Mouse (Mus musculus) ES-E14 (cell line): Measurements from ENCODE around the gene Slc27a3.

Source experiments
- CHD2 ChIP-seq: IDR thresholded peaks from 2 replicates; pipeline ENCODE4 v1.6.1; 2014; ENCODE audit warnings: mild to moderate bottlenecking, low read depth, low read length, inconsistent platforms
- HCFC1 ChIP-seq: IDR thresholded peaks from 2 replicates; pipeline ENCODE4 v1.6.1; 2012; ENCODE audit warnings: low read length, inconsistent platforms, borderline replicate concordance; ENCODE audit not compliant: insufficient read depth
- MAFK ChIP-seq: IDR thresholded peaks from 2 replicates; pipeline ENCODE4 v1.6.1; 2014; ENCODE audit warnings: mild to moderate bottlenecking, low read depth, low read length, inconsistent platforms; ENCODE audit not compliant: insufficient read depth
- ZC3H11A ChIP-seq: IDR thresholded peaks from 2 replicates; pipeline ENCODE4 v1.6.1; 2012; ENCODE audit warnings: low read depth, mild to moderate bottlenecking, inconsistent platforms, low read length, borderline replicate concordance
- ZNF384 ChIP-seq: IDR thresholded peaks from 2 replicates; pipeline ENCODE4 v1.6.1; 2012; ENCODE audit warnings: low read depth, low read length, inconsistent platforms

- TF ChIP-seq CHD2: no peak
- no peak for TF ChIP-seq MAFK
- no peak for TF ChIP-seq ZNF384
- TF ChIP-seq ZC3H11A: no peak
- no peak for TF ChIP-seq HCFC1
These were observed 33.8 kb upstream of the Slc27a3 start for GRCm38 (mm10) chr3:90423549-90423948.
